Mouse (Mus musculus) bone marrow, adult 2 months (tissue): Measurements from ENCODE around the gene Stard5.

Experiments used
- CTCF ChIP-seq: fragments of 200-500 bp; IDR thresholded peaks from 2 replicates; pipeline ENCODE4 v1.5.1; 2011; ENCODE audit warnings: low read length, control low read depth; ENCODE audit not compliant: control insufficient read depth, insufficient read depth
- POLR2A ChIP-seq: fragments of 200-500 bp; IDR thresholded peaks from 2 replicates; pipeline ENCODE4 v1.6.1; 2011; ENCODE audit warnings: low read depth, mild to moderate bottlenecking, control low read depth, low read length, borderline replicate concordance; ENCODE audit not compliant: control insufficient read depth

GRCm38 (mm10) chr7:83615272-83615671 is 16.5 kb upstream of the Stard5 start:
- TF ChIP-seq POLR2A: no peak
- TF ChIP-seq CTCF: no peak
